Comparison of ENCODE assay signal across 30 mouse cellular contexts in the genomic region with DNA sequence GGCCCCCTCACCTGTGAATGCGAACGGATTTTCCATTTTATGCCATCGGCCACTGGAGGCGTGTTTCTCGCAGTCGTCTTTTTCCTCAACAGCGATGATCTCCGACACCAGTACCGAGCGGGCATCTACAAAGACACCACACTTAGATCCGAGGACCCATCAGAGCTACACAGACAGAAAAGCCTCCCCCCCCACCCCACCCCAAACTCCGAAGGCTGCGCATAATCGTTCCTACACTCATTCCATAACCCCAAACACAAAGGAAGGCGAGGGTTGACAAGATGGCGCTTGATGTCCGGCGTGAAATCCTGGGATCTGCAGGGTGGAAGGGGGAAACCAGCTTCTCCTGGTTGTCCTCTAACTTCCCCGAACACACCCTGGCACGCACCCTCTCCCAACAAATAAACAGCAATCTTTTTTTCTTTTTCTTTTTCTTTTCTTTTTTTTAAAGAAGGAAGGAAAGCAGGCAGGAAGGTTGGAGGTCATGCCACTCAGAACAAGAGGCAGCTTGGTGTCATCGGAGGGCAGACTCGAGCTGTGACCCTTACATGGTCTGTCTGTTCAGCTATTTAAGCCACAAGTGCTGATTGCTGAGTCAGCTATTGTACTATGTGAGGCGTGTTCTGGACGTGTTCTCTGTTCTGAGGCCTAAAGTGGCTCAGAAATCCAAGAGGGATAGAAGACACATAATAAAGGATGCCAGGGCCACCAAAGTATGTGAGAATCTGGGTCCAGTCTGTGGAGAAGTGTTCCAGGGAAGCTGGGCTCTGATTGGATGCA. TPM values are rescaled to one million over a fixed set of nuclear protein-coding genes. Genes with fewer than 3 reads are reported as not detected.
DNase-seq lines count a peak whose midpoint lies in the region; ATAC-seq and TF ChIP-seq lines count a peak whose summit lies in the region.
"Had no signal": no experiment of that assay in that cellular context is flagged by ENCODE, and none has a peak within 500 bp of the region (broad histone marks: within the 10 kb centered on the region; RNA-seq: fewer than 3 reads in every experiment).

No protein-coding gene starts in this region.

- peak overlapping the region; percentile 56 for H3K4me3 ChIP-seq in testis, adult 2 months (ENCODE audit: control insufficient read depth, low read depth, low read length)
- H3K4me3 ChIP-seq: embryonic facial prominence, embryonic 13.5 days; forebrain, embryonic 10.5 days; forebrain, embryonic 15.5 days; gastrocnemius, adult 2 months; heart, embryonic 13.5 days; hindbrain, embryonic 10.5 days; hindbrain, embryonic 15.5 days; intestine, embryonic 15.5 days; limb, embryonic 12.5 days; midbrain, embryonic 10.5 days; midbrain, embryonic 15.5 days; neural tube, embryonic 15.5 days had no signal

- intact Hi-C loops in heart, postnatal 14 days (cut with DNase I): no loop called here

- no peak for TF ChIP-seq CTCF in testis, adult 2 months (IDR thresholded peaks at IDR 0.05; ENCODE audit: control insufficient read depth, insufficient read depth, insufficient replicate concordance, low read depth, low read length)

- H3K36me3 ChIP-seq in testis, adult 2 months (ENCODE audit: control insufficient read depth, insufficient read depth, low read length): peaks cover 2% of the 10 kb centered on the region; the same call in 1 of the 2 replicates
- H3K36me3 ChIP-seq: intestine, embryonic 15.5 days had no signal

- H3K27me3 ChIP-seq in testis, adult 2 months (ENCODE audit: control insufficient read depth, insufficient read depth, low read length): no peaks in the 10 kb centered on the region
- H3K27me3 ChIP-seq: embryonic facial prominence, embryonic 13.5 days; forebrain, embryonic 15.5 days; heart, embryonic 13.5 days; hindbrain, embryonic 15.5 days; intestine, embryonic 15.5 days; limb, embryonic 12.5 days; midbrain, embryonic 15.5 days; neural tube, embryonic 15.5 days had no signal

- H3K27ac ChIP-seq in testis, adult 2 months (ENCODE audit: control insufficient read depth, insufficient read depth, low read depth, low read length): peak overlapping the region; percentile 44; the same call in 1 of the 2 replicates
- H3K27ac ChIP-seq: embryonic facial prominence, embryonic 13.5 days; forebrain, embryonic 10.5 days; forebrain, embryonic 15.5 days; gastrocnemius, adult 2 months; heart, embryonic 13.5 days; hindbrain, embryonic 10.5 days; hindbrain, embryonic 15.5 days; intestine, embryonic 15.5 days; midbrain, embryonic 10.5 days; midbrain, embryonic 15.5 days; neural tube, embryonic 15.5 days had no signal

- no peak for TF ChIP-seq POLR2A in testis, adult 2 months (IDR thresholded peaks at IDR 0.05; ENCODE audit: control insufficient read depth, low read depth, low read length)

- peaks cover 12% of the 10 kb centered on the region for H3K4me1 ChIP-seq in testis, adult 2 months (ENCODE audit: control insufficient read depth, insufficient read depth, low read length)
- H3K4me1 ChIP-seq: intestine, embryonic 15.5 days had no signal

- DNase-seq in heart, adult 11 months: peak; percentile 93
- no peak for DNase-seq in heart, postnatal 14 days
- DNase-seq in testis, postnatal 10 days (ENCODE audit: low spot score): no peak
- peak; percentile 51 for DNase-seq in R1 (ENCODE audit: low read depth, low spot score)
- DNase-seq in testis, postnatal 14 days (ENCODE audit: low spot score): peak; percentile 57
- DNase-seq in gastrocnemius, adult 8-10 months (ENCODE audit: low spot score in 2 of 2): no peak
- DNase-seq: adrenal gland, postnatal 25 days; cerebellum, adult 2 months; cerebellum, postnatal 36 days; embryo, embryonic 11 days; gastrocnemius, adult 2 months; heart, postnatal 10 days; kidney, adult 2 months; kidney, postnatal 14 days; lung, postnatal 36 days; retina, postnatal 1 day; right cerebral cortex, postnatal 14 days had no signal

- ATAC-seq in megakaryocyte progenitor cell, adult 5-6 weeks (replicated peaks; ENCODE audit: poor library complexity): no peak
- ATAC-seq: forebrain, embryonic 15.5 days; intestine, embryonic 15.5 days; midbrain, embryonic 15.5 days had no signal

RNA-seq across cellular contexts. Expression of a gene that starts 19.9 kb away (rescaled TPM):
- 10 to 100 TPM; 32.8 to 39.2 TPM for total RNA-seq in heart, postnatal 14 days (2021)
- 61.5 and 61.7 TPM in 2 replicates for polyA plus RNA-seq in testis, adult 2 months (2012; rRNA removed)
- total RNA-seq in gastrocnemius, adult 8-10 months (2022): 1 to 10 TPM; 3.2 to 4.4 (median 3.8) TPM
- total RNA-seq in megakaryocyte progenitor cell, adult 5-6 weeks (2015): 25.0 and 26.5 TPM in 2 replicates
- 37.6 and 45.7 TPM in 2 replicates for total RNA-seq in megakaryocyte progenitor cell, adult 5-6 weeks (2017)

RNA-seq across cellular contexts. Expression of a gene that starts 48.3 kb away (rescaled TPM):
- total RNA-seq in heart, postnatal 14 days (2021): 10 to 100 TPM; 18.6 to 21.1 TPM
- 19.5 and 23.0 TPM in 2 replicates for polyA plus RNA-seq in testis, adult 2 months (2012; rRNA removed)
- 10 to 100 TPM; 14.7 to 15.7 (median 15.3) TPM for total RNA-seq in gastrocnemius, adult 8-10 months (2022)
- 12.2 and 12.6 TPM in 2 replicates for total RNA-seq in megakaryocyte progenitor cell, adult 5-6 weeks (2015)
- 17.3 and 19.8 TPM in 2 replicates for total RNA-seq in megakaryocyte progenitor cell, adult 5-6 weeks (2017)

Comparison
In these comparisons a context has a peak if more than half of its experiments do, and no peak if none do; other contexts are left out.
1. DNase-seq: peak in heart, adult 11 months (single experiment), R1 (single experiment) and testis, postnatal 14 days (single experiment); none in heart, postnatal 14 days (0 of 2), testis, postnatal 10 days (single experiment) and gastrocnemius, adult 8-10 months (0 of 2).
2. RNA of a gene that starts 19.9 kb away (total RNA-seq): 32.8 to 39.2 TPM in heart, postnatal 14 days and 25.0 to 45.7 TPM in megakaryocyte progenitor cell, adult 5-6 weeks; 3.2 to 4.4 TPM in gastrocnemius, adult 8-10 months; every median in the first group is over 4 times any median in the second.